Mouse (Mus musculus) heart, postnatal 0 days (tissue): ENCODE results near the gene Tmem174. TPM values are rescaled to one million over a fixed set of nuclear protein-coding genes. Genes with fewer than 3 reads are reported as not detected.

Experiments used
- ATAC-seq: fragments of 200-750 bp; cut with Nextera tagmentation; 2 replicates; pipeline ENCODE4 v1.8.0; 2017; ENCODE audit warnings: low read depth, moderate number of reproducible peaks, moderate library complexity; ENCODE audit not compliant: insufficient read depth
- DNase-seq: peaks from one replicate; pipeline ENCODE4 v3.0.0-alpha.2; 2016; ENCODE audit warnings: low spot score
- H3K27ac ChIP-seq: fragments of 300-500 bp; sonication (generic); 2 replicates; pipeline ENCODE4 v1.5.1; 2014; ENCODE audit warnings: low read depth, mild to moderate bottlenecking
- H3K27me3 ChIP-seq: fragments of 300-500 bp; sonication (generic); 2 replicates; pipeline ENCODE4 v1.6.1; 2014; ENCODE audit warnings: low read length, mixed read lengths; ENCODE audit not compliant: control insufficient read depth, insufficient read depth
- H3K36me3 ChIP-seq: fragments of 300-500 bp; sonication (generic); replicated peaks from 2 replicates; pipeline ENCODE4 v1.6.1; 2014; ENCODE audit warnings: low read length, mixed read lengths; ENCODE audit not compliant: control insufficient read depth, insufficient read depth
- H3K4me1 ChIP-seq: fragments of 300-500 bp; sonication (generic); 2 replicates; pipeline ENCODE4 v1.6.1; 2014; ENCODE audit warnings: antibody characterized with exemption; ENCODE audit not compliant: control insufficient read depth, insufficient read depth
- H3K4me2 ChIP-seq: fragments of 300-500 bp; sonication (generic); 2 replicates; pipeline ENCODE4 v1.6.1; 2014; ENCODE audit warnings: low read depth, mild to moderate bottlenecking, low read length, moderate library complexity
- H3K4me3 ChIP-seq: fragments of 300-500 bp; sonication (generic); 2 replicates; pipeline ENCODE4 v1.5.1; 2014; ENCODE audit warnings: low read depth, low read length
- H3K9ac ChIP-seq: fragments of 300-500 bp; sonication (generic); replicated peaks from 2 replicates; pipeline ENCODE4 v1.6.1; 2014; ENCODE audit warnings: low read depth, low read length, mixed read lengths
- H3K9me3 ChIP-seq: fragments of 300-500 bp; sonication (generic); replicated peaks from 2 replicates; pipeline ENCODE4 v1.6.1; 2016; ENCODE audit warnings: low read length; ENCODE audit not compliant: control insufficient read depth
- CTCF ChIP-seq: IDR thresholded peaks from 2 replicates; pipeline ENCODE4 v1.5.1; 2016; ENCODE audit warnings: antibody characterized with exemption, control low read depth, low read depth
- EP300 ChIP-seq: IDR thresholded peaks from 2 replicates; pipeline ENCODE4 v1.6.1; 2016; ENCODE audit warnings: antibody characterized with exemption, low read depth
- WGBS: fragments of 180-500 bp; shearing (Covaris S2); extraction: QIAGEN DNeasy Blood & Tissue Kit; methylation state at CpG from one replicate; pipeline ENCODE4 v1.1.7; 2014; 5-methylcytosine and 5-hydroxymethylcytosine counted together
- polyA plus RNA-seq: library from polyadenylated mRNA; unstranded; fragments of >200 nt; fragmentation: Nextera tagmentation; extraction: Ambion mirVana; gene quantifications from 2 replicates; pipeline ENCODE4 v1.2.1, GENCODE M21; 2015
- total RNA-seq: library from RNA; depleted of rRNA; stranded (reverse); fragments of >200 nt; gene quantifications from 2 replicates; pipeline ENCODE4 v1.2.3, GENCODE M21; 2014; ENCODE audit warnings: low replicate concordance; rRNA removed

Tmem174 gene
- total and polyA plus RNA-seq, 2 experiments from 2014 or later: not detected

- Histone ChIP-seq H3K9ac (no peak overlapping the region), H3K9me3 (no peaks in the 10 kb centered on the region), H3K27ac (no peak overlapping the region), H3K4me1 (no peaks in the 10 kb centered on the region), H3K27me3 (peaks cover 66% of the 10 kb centered on the region), H3K4me2 (no peak overlapping the region), H3K4me3 (no peak overlapping the region), H3K36me3 (no peaks in the 10 kb centered on the region)
- ATAC-seq (no peak), DNase-seq (no peak)
- no peak for TF ChIP-seq EP300
- no peak for TF ChIP-seq CTCF
- 17% methylated on average over 17 of the region's 17 CpGs for WGBS
These were observed 50.2 kb downstream of the Tmem174 start for GRCm38 (mm10) chr13:98586817-98587575.

Other genes with a start within 250 kb of the Tmem174 start
- 13.1 TPM in 1 of 2 replicates, not detected in the other for gene Gm10320, start 145.4 kb downstream of the Tmem174 start, total RNA-seq
- 0.27 and 0.66 TPM in 2 replicates for gene Gm10320, start 145.4 kb downstream of the Tmem174 start, polyA plus RNA-seq
- gene Tmem171, start 57.4 kb upstream of the Tmem174 start, total RNA-seq: 3.8 and 5.4 TPM in 2 replicates
- gene Tmem171, start 57.4 kb upstream of the Tmem174 start, polyA plus RNA-seq: 3.6 and 3.8 TPM in 2 replicates
- gene Fcho2, start 178.0 kb upstream of the Tmem174 start, total RNA-seq: 18.6 and 20.6 TPM in 2 replicates
- gene Fcho2, start 178.0 kb upstream of the Tmem174 start, polyA plus RNA-seq: 18.5 and 21.0 TPM in 2 replicates